Mouse (Mus musculus) limb, embryonic 11.5 days (tissue): ENCODE measurements around the gene Rras. TPM values are rescaled to one million over a fixed set of nuclear protein-coding genes. Genes with fewer than 3 reads are reported as not detected.

Experiments used
- ATAC-seq: fragments of 200-750 bp; cut with Nextera tagmentation; 2 replicates; pipeline ENCODE4 v1.8.0; 2017; ENCODE audit warnings: low read depth; ENCODE audit not compliant: insufficient number of reproducible peaks, low FRiP score, low TSS enrichment
- DNase-seq: peaks from one replicate; pipeline ENCODE4 v3.0.0-alpha.2; 2015; ENCODE audit warnings: low spot score
- H3K27ac ChIP-seq: fragments of 300-500 bp; sonication (generic); replicated peaks from 2 replicates; pipeline ENCODE4 v1.5.1; 2014; ENCODE audit warnings: low read depth, mild to moderate bottlenecking, low read length
- H3K27me3 ChIP-seq: fragments of 300-500 bp; sonication (generic); 2 replicates; pipeline ENCODE4 v1.6.1; 2014; ENCODE audit warnings: mild to moderate bottlenecking, low read length, mixed read lengths; ENCODE audit not compliant: control insufficient read depth, insufficient read depth
- H3K36me3 ChIP-seq: fragments of 300-500 bp; sonication (generic); 2 replicates; pipeline ENCODE4 v1.6.1; 2014; ENCODE audit warnings: mild to moderate bottlenecking, low read length, moderate library complexity, mixed read lengths; ENCODE audit not compliant: control insufficient read depth, insufficient read depth
- H3K4me1 ChIP-seq: fragments of 300-500 bp; sonication (generic); 2 replicates; pipeline ENCODE4 v1.6.1; 2014; ENCODE audit warnings: low read length, mixed read lengths; ENCODE audit not compliant: control insufficient read depth, insufficient read depth
- H3K4me2 ChIP-seq: fragments of 300-500 bp; sonication (generic); 2 replicates; pipeline ENCODE4 v1.6.1; 2014; ENCODE audit warnings: low read depth, mild to moderate bottlenecking, moderate library complexity; ENCODE audit not compliant: severe bottlenecking
- H3K4me3 ChIP-seq: fragments of 300-500 bp; sonication (generic); 2 replicates; pipeline ENCODE4 v1.5.1; 2014; ENCODE audit warnings: low read depth, low read length
- H3K9ac ChIP-seq: fragments of 300-500 bp; sonication (generic); 2 replicates; pipeline ENCODE4 v1.6.1; 2014; ENCODE audit warnings: mild to moderate bottlenecking, low read length
- H3K9me3 ChIP-seq: fragments of 300-500 bp; sonication (generic); 2 replicates; pipeline ENCODE4 v1.6.1; 2016; ENCODE audit warnings: low read length; ENCODE audit not compliant: control insufficient read depth
- WGBS: fragments of 180-500 bp; shearing (Covaris S2); extraction: QIAGEN DNeasy Blood & Tissue Kit; methylation state at CpG from one replicate; pipeline ENCODE4 v1.1.7; 2014; 5-methylcytosine and 5-hydroxymethylcytosine counted together
- polyA plus RNA-seq: library from polyadenylated mRNA; unstranded; fragments of >200 nt; fragmentation: Nextera tagmentation; extraction: Ambion mirVana; gene quantifications from 2 replicates; pipeline ENCODE4 v1.2.1, GENCODE M21; 2014

Rras gene
- polyA plus RNA-seq, 1 experiment from 2014 or later, result 20.8 TPM

GRCm38 (mm10) chr7:44997231-44997939 is 20.4 kb upstream of the Rras start, which contains the start of gene Irf3:
Gene Irf3, plus strand, starts transcription at chr7:44997648.
- 0 out of 2 replicates have a peak, but pooled peaks cover 11% of the 10 kb centered on the region for H3K4me1 ChIP-seq
- peak; percentile 88 for ATAC-seq
- under 1% methylated on average over 43 of the region's 43 CpGs for WGBS
- peak; percentile 96 for DNase-seq
- H3K4me2 ChIP-seq, result peak within 1 kb of the TSS; percentile 71
- H3K36me3 ChIP-seq, result peaks cover 37% of the 10 kb centered on the region
- peak within 1 kb of the TSS; percentile 66 for H3K4me3 ChIP-seq
- H3K27ac ChIP-seq, result peak within 1 kb of the TSS; percentile 70
- peak within 1 kb of the TSS; percentile 75 for H3K9ac ChIP-seq
- H3K27me3 ChIP-seq, result no peaks in the 10 kb centered on the region
- no peaks in the 10 kb centered on the region for H3K9me3 ChIP-seq

GRCm38 (mm10) chr7:44997940-44998428 is 19.8 kb upstream of the Rras start:
- ATAC-seq, result no peak

GRCm38 (mm10) chr7:44998501-44998955 is 19.2 kb upstream of the Rras start, which contains the start of gene Bcl2l12:
Gene Bcl2l12, minus strand, starts transcription at chr7:44998712.
- WGBS, result 2% methylated on average over 18 of the region's 18 CpGs
- H3K4me1 ChIP-seq, result 0 out of 2 replicates have a peak, but pooled peaks cover 11% of the 10 kb centered on the region
- H3K36me3 ChIP-seq, result peaks cover 39% of the 10 kb centered on the region
- peak within 1 kb of the TSS; percentile 71 for H3K4me2 ChIP-seq
- ATAC-seq, result no peak
- peak within 1 kb of the TSS; percentile 71 for H3K9ac ChIP-seq
- H3K9me3 ChIP-seq, result no peaks in the 10 kb centered on the region
- H3K4me3 ChIP-seq, result peak within 1 kb of the TSS; percentile 66
- peak; percentile 62 for DNase-seq
- no peaks in the 10 kb centered on the region for H3K27me3 ChIP-seq
- peak within 1 kb of the TSS; percentile 70 for H3K27ac ChIP-seq

More at GRCm38 (mm10) chr7:44997940-44998428, 19.8 kb upstream of the Rras start:
- Histone ChIP-seq H3K4me2 (peak overlapping the region; percentile 71), H3K4me1 (0 out of 2 replicates have a peak, but pooled peaks cover 11% of the 10 kb centered on the region), H3K27me3 (no peaks in the 10 kb centered on the region), H3K4me3 (peak overlapping the region; percentile 66), H3K27ac (peak overlapping the region; percentile 70), H3K9me3 (no peaks in the 10 kb centered on the region), H3K36me3 (peaks cover 37% of the 10 kb centered on the region), H3K9ac (peak overlapping the region; percentile 71)
- 4% methylated on average over 15 of the region's 15 CpGs for WGBS
- DNase-seq, result no peak

GRCm38 (mm10) chr7:44999753-45000152 is 18.0 kb upstream of the Rras start:
- H3K36me3 ChIP-seq, result peaks cover 42% of the 10 kb centered on the region
- ATAC-seq (no peak), DNase-seq (no peak)
- no peak overlapping the region for H3K27ac ChIP-seq
- no peak overlapping the region for H3K4me3 ChIP-seq
- H3K9ac ChIP-seq, result no peak overlapping the region
- H3K4me1 ChIP-seq, result 0 out of 2 replicates have a peak, but pooled peaks cover 11% of the 10 kb centered on the region
- 83% methylated on average over 11 of the region's 11 CpGs for WGBS
- no peaks in the 10 kb centered on the region for H3K9me3 ChIP-seq
- no peak overlapping the region for H3K4me2 ChIP-seq
- H3K27me3 ChIP-seq, result no peaks in the 10 kb centered on the region

GRCm38 (mm10) chr7:45000539-45001114 is 17.1 kb upstream of the Rras start:
- Histone ChIP-seq H3K36me3 (peaks cover 41% of the 10 kb centered on the region), H3K4me3 (0 out of 2 replicates have a peak overlapping the region, but pooled peaks have one; percentile 8), H3K27ac (no peak overlapping the region), H3K9me3 (no peaks in the 10 kb centered on the region), H3K9ac (no peak overlapping the region), H3K4me1 (0 out of 2 replicates have a peak, but pooled peaks cover 10% of the 10 kb centered on the region), H3K4me2 (no peak overlapping the region), H3K27me3 (no peaks in the 10 kb centered on the region)
- WGBS, result 88% methylated on average over 21 of the region's 21 CpGs
- ATAC-seq, result no peak
- DNase-seq, result no peak

- ATAC-seq, result no peak
- 0 out of 2 replicates have a peak, but pooled peaks cover 7% of the 10 kb centered on the region for H3K4me1 ChIP-seq
- 88% methylated on average over 7 of the region's 7 CpGs for WGBS
- H3K4me3 ChIP-seq, result no peak overlapping the region
- H3K27me3 ChIP-seq, result no peaks in the 10 kb centered on the region
- DNase-seq, result no peak
- no peak overlapping the region for H3K4me2 ChIP-seq
- H3K9ac ChIP-seq, result no peak overlapping the region
- no peaks in the 10 kb centered on the region for H3K9me3 ChIP-seq
- H3K27ac ChIP-seq, result no peak overlapping the region
- H3K36me3 ChIP-seq, result peaks cover 58% of the 10 kb centered on the region
Measured at GRCm38 (mm10) chr7:45002440-45002839, 15.3 kb upstream of the Rras start.

GRCm38 (mm10) chr7:45004546-45004945 is 13.2 kb upstream of the Rras start:
- H3K4me2 ChIP-seq, result no peak overlapping the region
- DNase-seq, result peak; percentile 40
- no peak overlapping the region for H3K4me3 ChIP-seq
- H3K9ac ChIP-seq, result no peak overlapping the region
- 41% methylated on average over 3 of the region's 3 CpGs for WGBS
- peaks cover 71% of the 10 kb centered on the region for H3K36me3 ChIP-seq
- ATAC-seq, result no peak
- no peak overlapping the region for H3K27ac ChIP-seq
- H3K9me3 ChIP-seq, result no peaks in the 10 kb centered on the region
- no peaks in the 10 kb centered on the region for H3K27me3 ChIP-seq
- no peaks in the 10 kb centered on the region for H3K4me1 ChIP-seq

- WGBS, result 88% methylated on average over 6 of the region's 6 CpGs
- DNase-seq (no peak), ATAC-seq (no peak)
- Histone ChIP-seq H3K4me1 (no peaks in the 10 kb centered on the region), H3K36me3 (peaks cover 71% of the 10 kb centered on the region), H3K27me3 (no peaks in the 10 kb centered on the region), H3K4me2 (no peak overlapping the region), H3K9ac (0 out of 2 replicates have a peak overlapping the region, but pooled peaks have one; percentile 4), H3K27ac (no peak overlapping the region), H3K9me3 (no peaks in the 10 kb centered on the region), H3K4me3 (no peak overlapping the region)
Measured at GRCm38 (mm10) chr7:45005321-45005992, 12.3 kb upstream of the Rras start.
